Mouse (Mus musculus): ENCODE measurements around the gene Jazf1. TPM values are rescaled to one million over a fixed set of nuclear protein-coding genes. Genes with fewer than 3 reads are reported as not detected.

Gene Jazf1
- polyA plus RNA-seq, 1 experiment: not detected

DNA sequence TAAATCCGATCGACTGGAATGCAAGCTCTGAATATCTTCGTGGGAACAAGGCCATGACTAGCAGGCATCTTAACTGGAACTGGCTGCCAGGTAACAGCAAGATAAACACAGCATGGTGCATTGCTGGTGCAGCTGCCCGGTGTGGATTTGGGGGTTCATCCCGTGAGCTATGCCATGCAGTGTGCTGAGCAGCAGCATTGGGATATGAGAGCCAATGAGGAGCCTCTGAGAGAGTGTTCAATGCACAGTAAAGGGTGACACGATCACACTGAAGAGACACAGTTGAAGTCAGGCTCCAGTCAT lies 105.0 kb downstream of the Jazf1 start:
- Histone ChIP-seq H3K36me3 (replicated peaks; ENCODE audit: low read length) (no peaks in the 10 kb centered on the region), H3K4me3 (replicated peaks) (no peak overlapping the region), H3K9me3 (no peaks in the 10 kb centered on the region), H3K27me3 (replicated peaks) (peaks cover 19% of the 10 kb centered on the region), H3K4me1 (peaks cover 19% of the 10 kb centered on the region)
- TF ChIP-seq FLI1 (IDR thresholded peaks at IDR 0.05; ENCODE audit: low read length) (no peak), GATA1 (IDR thresholded peaks at IDR 0.05; ENCODE audit: borderline replicate concordance, low read length) (no peak)

DNA sequence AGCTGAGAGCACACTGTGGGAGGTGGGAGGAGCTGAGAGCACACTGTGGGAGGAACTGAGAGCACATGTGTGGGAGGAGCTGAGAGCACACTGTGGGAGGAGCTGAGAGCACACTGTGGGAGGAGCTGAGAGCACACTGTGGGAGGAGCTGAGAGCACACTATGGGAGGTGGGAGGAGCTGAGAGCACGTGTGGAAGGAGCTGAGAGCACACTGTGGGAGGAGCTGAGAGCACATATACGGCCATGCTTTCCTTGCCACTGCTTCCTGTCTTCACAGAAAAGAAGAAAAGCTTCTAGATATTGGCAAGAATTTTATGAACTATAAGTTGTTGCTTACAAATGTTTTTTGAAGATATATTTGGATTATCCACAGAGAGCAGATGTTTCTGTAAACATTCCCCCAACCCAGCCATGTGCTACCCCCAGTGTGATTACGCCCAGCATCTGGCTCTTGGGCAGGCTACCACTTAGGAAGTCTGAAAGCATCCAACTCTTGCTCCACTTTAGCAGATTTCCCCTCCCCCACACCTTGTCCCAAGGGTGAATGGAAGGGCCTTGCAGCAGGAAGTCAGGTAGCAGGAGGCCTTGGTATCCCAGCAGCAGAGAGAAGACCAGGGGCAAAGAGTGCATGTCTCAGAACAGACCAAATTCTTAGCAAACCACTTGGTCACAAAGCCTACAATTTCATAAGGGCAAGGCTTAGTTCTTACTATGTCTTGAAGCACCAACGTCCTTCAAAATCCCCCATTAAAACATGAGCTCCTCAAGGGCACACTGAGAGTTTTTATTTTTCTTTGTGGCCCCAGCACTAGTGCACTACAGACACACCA lies 105.6 kb downstream of the Jazf1 start:
- Histone ChIP-seq H3K4me1 (peaks cover 22% of the 10 kb centered on the region), H3K9me3 (no peaks in the 10 kb centered on the region), H3K4me3 (replicated peaks) (no peak overlapping the region), H3K36me3 (replicated peaks; ENCODE audit: low read length) (no peaks in the 10 kb centered on the region), H3K27me3 (replicated peaks) (peaks cover 23% of the 10 kb centered on the region)
- TF ChIP-seq GATA1 (IDR thresholded peaks at IDR 0.05; ENCODE audit: borderline replicate concordance, low read length) (no peak), FLI1 (IDR thresholded peaks at IDR 0.05; ENCODE audit: low read length) (no peak)

DNA sequence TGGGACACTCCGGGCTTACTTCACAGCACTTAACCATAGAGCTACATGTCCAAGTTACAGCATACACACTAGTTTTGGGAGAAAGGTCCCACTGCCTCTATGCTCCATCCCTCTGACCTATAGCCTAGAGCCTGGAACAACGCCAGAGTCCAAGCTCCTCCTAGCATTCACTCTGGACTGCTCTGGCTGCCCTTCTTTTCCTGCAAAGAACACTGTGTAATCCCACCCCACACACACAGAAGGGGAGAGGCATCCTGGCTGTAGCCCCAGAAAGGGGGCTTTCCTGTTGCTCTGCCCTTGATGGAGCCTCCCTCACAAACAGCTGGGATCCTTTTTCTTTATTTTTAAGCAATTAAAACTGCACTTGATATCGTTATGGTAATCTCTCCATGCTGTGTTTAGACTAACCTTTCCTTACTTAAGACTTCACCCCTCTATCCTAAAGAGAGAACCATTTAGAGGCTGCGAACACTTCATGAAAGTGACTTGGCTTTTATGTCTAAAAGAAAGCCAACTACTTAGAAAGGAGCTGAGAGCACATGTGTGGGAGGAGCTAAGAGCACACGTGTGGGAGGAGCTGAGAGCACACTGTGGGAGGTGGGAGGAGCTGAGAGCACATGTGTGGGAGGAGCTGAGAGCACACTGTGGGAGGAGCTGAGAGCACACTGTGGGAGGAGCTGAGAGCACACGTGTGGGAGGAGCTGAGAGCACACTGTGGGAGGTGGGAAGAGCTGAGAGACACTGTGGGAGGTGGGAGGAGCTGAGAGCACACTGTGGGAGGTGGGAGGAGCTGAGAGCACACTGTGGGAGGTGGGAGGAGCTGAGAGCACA lies 106.6 kb downstream of the Jazf1 start:
- Histone ChIP-seq H3K4me1 (peaks cover 24% of the 10 kb centered on the region), H3K27me3 (replicated peaks) (peaks cover 25% of the 10 kb centered on the region), H3K9me3 (no peaks in the 10 kb centered on the region), H3K4me3 (replicated peaks) (no peak overlapping the region), H3K36me3 (replicated peaks; ENCODE audit: low read length) (no peaks in the 10 kb centered on the region)
- TF ChIP-seq FLI1 (IDR thresholded peaks at IDR 0.05; ENCODE audit: low read length) (no peak), GATA1 (IDR thresholded peaks at IDR 0.05; ENCODE audit: borderline replicate concordance, low read length) (no peak)

DNA sequence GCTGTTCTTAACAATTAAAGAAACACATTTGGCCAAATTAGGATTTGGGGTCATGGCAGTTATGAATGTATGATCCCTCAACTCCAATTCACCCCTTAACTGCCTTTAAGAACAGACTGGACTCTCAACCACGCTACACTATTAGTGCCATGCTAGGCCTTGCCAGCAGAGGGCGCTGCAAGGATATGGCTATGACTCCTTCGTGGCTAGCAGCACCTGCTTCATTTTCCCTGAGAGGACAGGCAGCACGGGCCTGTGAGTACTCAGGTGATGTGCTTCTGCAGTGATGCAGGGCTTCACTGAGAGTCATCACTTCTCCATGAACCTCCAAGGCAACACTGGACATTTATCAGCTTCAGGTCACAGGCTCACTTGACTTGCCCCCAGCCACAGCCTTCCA lies 110.7 kb downstream of the Jazf1 start:
- no peak for TF ChIP-seq FLI1 (IDR thresholded peaks at IDR 0.05; ENCODE audit: low read length)
- TF ChIP-seq GATA1 (IDR thresholded peaks at IDR 0.05; ENCODE audit: borderline replicate concordance, low read length): no peak
- Histone ChIP-seq H3K4me1 (peaks cover 13% of the 10 kb centered on the region; the same call in 1 of the 2 replicates), H3K36me3 (replicated peaks; ENCODE audit: low read length) (no peaks in the 10 kb centered on the region)

DNA sequence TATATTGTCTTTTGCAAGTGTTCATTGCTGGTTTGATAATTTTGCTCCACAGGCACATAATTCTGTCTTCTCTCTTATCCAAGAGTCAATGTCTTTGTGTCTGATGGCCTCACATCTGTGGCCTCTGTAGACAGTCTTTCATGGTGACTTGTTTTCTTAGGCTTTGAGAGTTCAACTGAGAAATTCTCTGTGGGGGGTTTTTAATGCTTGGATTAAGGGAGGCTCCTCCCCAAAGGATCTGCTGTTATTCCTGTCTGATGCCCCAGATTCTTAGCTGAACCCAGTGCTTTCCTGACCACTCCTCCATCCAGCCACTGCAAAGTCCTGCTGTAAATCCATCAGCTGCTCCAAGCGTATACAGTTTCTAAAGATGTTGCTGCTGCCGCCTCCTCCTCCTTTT lies 112.3 kb downstream of the Jazf1 start:
- TF ChIP-seq FLI1 (IDR thresholded peaks at IDR 0.05; ENCODE audit: low read length) (no peak), GATA1 (IDR thresholded peaks at IDR 0.05; ENCODE audit: borderline replicate concordance, low read length) (no peak)

More for the DNA sequence above, 110.7 kb downstream of the Jazf1 start:
- H3K27me3 ChIP-seq (replicated peaks): peaks cover 28% of the 10 kb centered on the region
- peak overlapping the region; percentile 38 for H3K4me3 ChIP-seq (replicated peaks)
- H3K9me3 ChIP-seq: no peaks in the 10 kb centered on the region

DNA sequence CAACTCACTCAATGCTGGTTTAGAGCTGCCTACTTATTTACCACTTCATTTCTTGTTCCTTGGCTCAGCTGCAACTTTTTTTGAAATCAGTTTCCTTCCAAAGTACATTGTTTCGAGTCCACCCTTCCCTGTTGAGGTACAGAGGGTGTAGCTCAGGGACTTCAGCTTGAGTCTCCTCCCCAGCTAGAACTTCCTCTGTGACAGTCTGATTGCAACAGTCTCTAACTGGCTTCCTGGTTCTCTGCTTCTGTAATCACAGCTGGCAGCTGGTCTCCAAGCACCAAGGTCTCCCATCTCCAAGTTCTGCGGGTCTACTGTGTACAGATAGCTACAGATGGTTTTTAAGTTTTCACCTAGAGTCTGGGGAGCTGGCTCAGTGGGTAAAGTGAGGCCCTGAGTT lies 113.1 kb downstream of the Jazf1 start:
- Histone ChIP-seq H3K4me1 (peaks cover 5% of the 10 kb centered on the region; the same call in 1 of the 2 replicates), H3K9me3 (no peaks in the 10 kb centered on the region), H3K4me3 (replicated peaks) (no peak overlapping the region), H3K27me3 (replicated peaks) (peaks cover 29% of the 10 kb centered on the region), H3K36me3 (replicated peaks; ENCODE audit: low read length) (no peaks in the 10 kb centered on the region)
- TF ChIP-seq GATA1 (IDR thresholded peaks at IDR 0.05; ENCODE audit: borderline replicate concordance, low read length) (no peak), FLI1 (IDR thresholded peaks at IDR 0.05; ENCODE audit: low read length) (no peak)

More for the DNA sequence above, 112.3 kb downstream of the Jazf1 start:
- peaks cover 5% of the 10 kb centered on the region; the same call in 1 of the 2 replicates for H3K4me1 ChIP-seq
- H3K27me3 ChIP-seq (replicated peaks): peaks cover 30% of the 10 kb centered on the region
- H3K36me3 ChIP-seq (replicated peaks; ENCODE audit: low read length): no peaks in the 10 kb centered on the region
- H3K4me3 ChIP-seq (replicated peaks): no peak overlapping the region
- H3K9me3 ChIP-seq: no peaks in the 10 kb centered on the region

DNA sequence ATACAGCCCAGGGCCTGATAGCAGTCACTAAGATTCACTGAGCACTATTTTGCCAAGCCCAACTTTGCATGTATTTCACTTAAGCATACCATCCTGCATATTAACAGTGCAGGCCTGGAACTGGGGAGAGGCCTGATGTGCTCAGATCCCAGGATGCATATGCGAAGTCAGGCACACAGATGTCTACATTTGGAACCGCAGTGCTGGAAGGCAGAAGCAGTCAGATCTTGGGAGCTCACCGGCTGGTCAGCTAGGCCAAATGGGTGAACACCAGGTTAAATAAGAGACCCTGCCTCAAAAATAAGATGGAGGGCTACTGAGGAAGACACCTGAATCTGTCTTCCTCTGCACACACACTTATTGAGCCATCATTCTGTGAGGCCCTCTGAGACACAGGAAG lies 113.6 kb downstream of the Jazf1 start:
- Histone ChIP-seq H3K4me1 (peaks cover 5% of the 10 kb centered on the region; the same call in 1 of the 2 replicates), H3K27me3 (replicated peaks) (peaks cover 26% of the 10 kb centered on the region), H3K9me3 (no peaks in the 10 kb centered on the region), H3K4me3 (replicated peaks) (no peak overlapping the region), H3K36me3 (replicated peaks; ENCODE audit: low read length) (no peaks in the 10 kb centered on the region)
- TF ChIP-seq GATA1 (IDR thresholded peaks at IDR 0.05; ENCODE audit: borderline replicate concordance, low read length) (no peak), FLI1 (IDR thresholded peaks at IDR 0.05; ENCODE audit: low read length) (no peak)

DNA sequence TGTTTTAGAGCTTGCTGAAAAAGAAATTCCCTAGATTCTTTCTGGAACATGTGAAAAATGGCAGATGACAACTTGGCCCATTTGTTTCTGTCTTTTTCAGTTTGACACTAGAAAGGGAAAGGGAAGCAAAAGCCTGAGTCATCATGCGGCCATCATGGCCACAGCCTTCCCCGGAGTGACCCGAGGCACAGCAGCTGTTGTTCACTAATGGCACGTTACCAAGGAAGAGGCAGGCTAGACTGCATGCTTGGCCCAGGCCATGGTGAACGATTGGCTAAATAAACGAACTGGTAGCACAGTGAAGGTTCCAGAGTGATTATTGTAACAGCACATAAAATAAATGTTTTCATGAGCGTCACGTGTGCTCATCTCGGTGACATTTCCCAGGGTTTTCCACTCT lies 114.0 kb downstream of the Jazf1 start:
- no peaks in the 10 kb centered on the region for H3K9me3 ChIP-seq
- no peaks in the 10 kb centered on the region for H3K36me3 ChIP-seq (replicated peaks; ENCODE audit: low read length)
- no peak for TF ChIP-seq FLI1 (IDR thresholded peaks at IDR 0.05; ENCODE audit: low read length)
- TF ChIP-seq GATA1 (IDR thresholded peaks at IDR 0.05; ENCODE audit: borderline replicate concordance, low read length): no peak
- H3K4me3 ChIP-seq (replicated peaks): no peak overlapping the region
- peaks cover 5% of the 10 kb centered on the region; the same call in 1 of the 2 replicates for H3K4me1 ChIP-seq
- peaks cover 26% of the 10 kb centered on the region for H3K27me3 ChIP-seq (replicated peaks)

DNA sequence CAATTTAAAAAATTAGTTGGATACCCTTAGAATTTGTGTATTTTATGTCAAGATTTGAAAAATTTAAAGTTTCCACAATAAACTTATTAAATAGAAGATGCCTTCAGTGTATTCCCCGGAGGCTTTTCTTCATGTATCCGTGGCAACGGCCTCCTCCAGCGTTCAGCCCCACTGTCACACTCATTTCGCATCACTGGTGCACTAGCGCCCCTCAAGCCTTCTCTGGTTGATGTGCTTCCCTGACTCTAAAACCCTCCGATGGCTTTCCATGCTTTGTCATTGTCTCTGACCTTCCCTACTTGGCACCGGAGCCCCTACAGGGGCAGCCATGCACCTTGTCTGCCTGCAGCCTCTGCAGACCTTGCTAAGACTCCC lies 115.9 kb downstream of the Jazf1 start:
- H3K36me3 ChIP-seq (replicated peaks; ENCODE audit: low read length): no peaks in the 10 kb centered on the region
- peaks cover 22% of the 10 kb centered on the region for H3K27me3 ChIP-seq (replicated peaks)
- H3K4me1 ChIP-seq: no peaks in the 10 kb centered on the region
- H3K4me3 ChIP-seq (replicated peaks): no peak overlapping the region
- H3K9me3 ChIP-seq: no peaks in the 10 kb centered on the region
- no peak for TF ChIP-seq FLI1 (IDR thresholded peaks at IDR 0.05; ENCODE audit: low read length)
- TF ChIP-seq GATA1 (IDR thresholded peaks at IDR 0.05; ENCODE audit: borderline replicate concordance, low read length): no peak

Data from megakaryocyte, embryonic 14.5 days (primary cell).